Mouse (Mus musculus) spleen, adult 2 months (tissue): ENCODE measurements around the gene Rnf208.

Source experiments
- CTCF ChIP-seq: fragments of 200-500 bp; IDR thresholded peaks from 2 replicates; pipeline ENCODE4 v1.5.1; 2011; ENCODE audit warnings: mild to moderate bottlenecking, inconsistent platforms; ENCODE audit not compliant: insufficient read depth, insufficient read length, insufficient replicate concordance; ENCODE audit errors: extremely low read depth
- POLR2A ChIP-seq: fragments of 200-500 bp; IDR thresholded peaks from 2 replicates; pipeline ENCODE4 v1.6.1; 2011; ENCODE audit warnings: low read depth, low read length, inconsistent platforms

DNA sequence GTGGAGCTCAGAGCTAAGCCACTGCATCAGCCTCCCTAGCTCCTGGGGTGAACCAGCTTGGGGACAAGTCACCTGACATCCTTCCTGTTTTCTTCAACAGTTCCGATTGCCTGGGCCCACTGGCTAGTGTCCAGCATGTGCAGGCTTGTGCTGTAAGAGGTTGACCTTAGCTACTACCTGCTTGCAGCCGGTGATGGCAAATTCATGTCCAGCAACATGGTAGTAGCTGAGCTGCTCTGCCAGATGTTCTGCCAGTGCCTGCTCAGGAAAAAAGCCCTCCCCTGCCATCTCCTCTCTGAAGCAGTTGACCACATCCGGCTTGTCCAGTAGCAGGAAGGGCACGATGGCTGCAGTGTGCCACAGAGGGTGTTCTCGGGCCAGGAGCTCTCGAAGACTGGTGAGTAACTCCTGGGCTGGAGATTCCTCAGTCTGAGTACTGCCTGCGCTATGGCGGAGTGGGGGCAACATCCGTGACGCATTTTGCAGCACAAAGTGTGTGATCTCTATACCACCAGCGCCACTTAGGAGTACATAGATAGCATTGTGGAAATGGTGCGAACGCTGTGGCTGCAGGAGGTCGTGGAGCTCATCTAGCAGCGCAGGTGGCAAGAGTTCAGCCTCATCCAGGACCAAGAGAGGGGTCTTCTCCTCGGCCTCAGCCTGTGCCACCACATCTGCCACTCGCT lies 47.4 kb upstream of the Rnf208 start:
- TF ChIP-seq CTCF, result no peak
- TF ChIP-seq POLR2A, result no peak
